Mouse (Mus musculus) hindbrain, postnatal 0 days (tissue): ENCODE data around the gene Caskin2. TPM values are rescaled to one million over a fixed set of nuclear protein-coding genes. Genes with fewer than 3 reads are reported as not detected.
A peak's percentile ranks its signal among the peaks of the same experiment; 100 is the strongest.

Experiments
- ATAC-seq: fragments of 200-750 bp; cut with Nextera tagmentation; 2 replicates; pipeline ENCODE4 v1.8.0; 2017; ENCODE audit warnings: mild to moderate bottlenecking, moderate TSS enrichment, moderate library complexity
- DNase-seq: peaks from one replicate; pipeline ENCODE4 v3.0.0-alpha.2; 2015; ENCODE audit warnings: low spot score
- H3K27ac ChIP-seq: fragments of 300-500 bp; sonication (generic); 2 replicates; pipeline ENCODE4 v1.5.1; 2014; ENCODE audit warnings: mild to moderate bottlenecking
- H3K27me3 ChIP-seq: fragments of 300-500 bp; sonication (generic); 2 replicates; pipeline ENCODE4 v1.6.1; 2014; ENCODE audit warnings: low read length, mixed read lengths; ENCODE audit not compliant: insufficient read depth
- H3K36me3 ChIP-seq: fragments of 300-500 bp; sonication (generic); 2 replicates; pipeline ENCODE4 v1.6.1; 2014; ENCODE audit warnings: low read length, mixed read lengths; ENCODE audit not compliant: insufficient read depth
- H3K4me1 ChIP-seq: fragments of 300-500 bp; sonication (generic); 2 replicates; pipeline ENCODE4 v1.6.1; 2014; ENCODE audit warnings: antibody characterized with exemption, low read length, mixed read lengths; ENCODE audit not compliant: insufficient read depth
- H3K4me2 ChIP-seq: fragments of 300-500 bp; sonication (generic); 2 replicates; pipeline ENCODE4 v1.6.1; 2014; ENCODE audit warnings: low read depth, mild to moderate bottlenecking, low read length, moderate library complexity, mixed read lengths
- H3K4me3 ChIP-seq: fragments of 300-500 bp; sonication (generic); 2 replicates; pipeline ENCODE4 v1.5.1; 2014; ENCODE audit warnings: low read length
- H3K9ac ChIP-seq: fragments of 300-500 bp; sonication (generic); replicated peaks from 2 replicates; pipeline ENCODE4 v1.6.1; 2014; ENCODE audit warnings: mild to moderate bottlenecking, low read length, moderate library complexity, mixed read lengths
- H3K9me3 ChIP-seq: fragments of 300-500 bp; sonication (generic); 2 replicates; pipeline ENCODE4 v1.6.1; 2016; ENCODE audit warnings: low read length, mixed read lengths
- CTCF ChIP-seq: IDR thresholded peaks from 2 replicates; pipeline ENCODE4 v1.5.1; 2016; ENCODE audit warnings: antibody characterized with exemption, control low read depth, low read depth
- WGBS: fragments of 180-500 bp; shearing (Covaris S2); extraction: QIAGEN DNeasy Blood & Tissue Kit; methylation state at CpG from one replicate; pipeline ENCODE4 v1.1.7; 2014; 5-methylcytosine and 5-hydroxymethylcytosine counted together
- polyA plus RNA-seq: library from polyadenylated mRNA; unstranded; fragments of >200 nt; fragmentation: Nextera tagmentation; extraction: Ambion mirVana; gene quantifications from 2 replicates; pipeline ENCODE4 v1.2.1, GENCODE M21; 2015
- total RNA-seq: library from RNA; depleted of rRNA; stranded (reverse); fragments of >200 nt; gene quantifications from 2 replicates; pipeline ENCODE4 v1.2.3, GENCODE M21; 2014

The Caskin2 gene
- total and polyA plus RNA-seq, 2 experiments from 2014 or later = 7.7 to 39.2 TPM

DNA sequence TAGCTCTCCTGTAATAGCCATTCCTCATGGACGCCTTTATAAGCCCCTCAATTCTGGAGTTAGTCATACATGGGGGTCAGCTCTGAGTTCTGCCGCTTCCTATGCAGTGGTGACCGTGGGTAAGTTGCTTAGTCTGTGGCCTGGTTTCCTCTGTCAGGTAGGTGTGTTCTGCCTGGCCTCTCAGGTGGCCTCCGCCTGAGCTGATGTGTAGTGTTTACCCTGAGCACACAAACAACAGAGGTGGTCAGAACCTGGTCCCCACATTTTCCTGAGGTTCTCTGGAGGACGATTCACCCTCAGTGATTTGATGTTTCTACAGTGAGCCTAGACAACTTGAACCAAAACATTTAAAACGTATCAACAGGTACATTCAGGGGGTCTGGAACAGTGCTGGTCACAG lies 18.6 kb upstream of the Caskin2 start:
- ATAC-seq = no peak
- WGBS = 72% methylated on average over 6 of the region's 6 CpGs
- no peak for TF ChIP-seq CTCF

DNA sequence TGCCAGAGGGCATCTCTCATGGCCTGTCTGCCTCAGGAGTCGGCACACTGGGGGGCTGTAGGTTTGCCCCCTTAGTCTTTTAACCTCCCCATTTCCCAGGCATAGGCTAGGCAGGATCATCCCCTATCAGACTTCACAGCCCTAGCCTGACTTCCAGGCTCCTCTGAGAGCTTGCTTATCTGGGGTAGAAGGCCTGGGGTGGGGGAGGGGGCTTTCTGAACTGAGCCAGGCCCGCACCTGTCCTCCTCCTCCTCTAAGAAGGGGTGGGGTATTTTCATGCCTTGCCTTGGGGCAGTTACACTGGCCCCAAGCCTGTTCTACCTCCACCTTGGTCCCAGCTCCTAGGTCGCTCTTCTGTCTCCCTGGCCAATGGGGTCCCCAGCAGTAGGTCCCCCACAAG lies 18.1 kb upstream of the Caskin2 start:
- WGBS = 44% methylated on average over 3 of the region's 3 CpGs
- Histone ChIP-seq H3K9ac (no peak overlapping the region), H3K4me3 (no peak overlapping the region), H3K4me1 (no peaks in the 10 kb centered on the region), H3K27me3 (0 out of 2 replicates have a peak, but pooled peaks cover 7% of the 10 kb centered on the region), H3K4me2 (no peak overlapping the region), H3K9me3 (no peaks in the 10 kb centered on the region), H3K36me3 (no peaks in the 10 kb centered on the region), H3K27ac (no peak overlapping the region)
- ATAC-seq = no peak
- no peak for DNase-seq
- TF ChIP-seq CTCF = no peak

More for the DNA sequence above, 18.6 kb upstream of the Caskin2 start:
- H3K4me2 ChIP-seq = no peak overlapping the region
- H3K27me3 ChIP-seq = 0 out of 2 replicates have a peak, but pooled peaks cover 7% of the 10 kb centered on the region
- H3K27ac ChIP-seq = no peak overlapping the region
- no peak overlapping the region for H3K9ac ChIP-seq
- H3K36me3 ChIP-seq = no peaks in the 10 kb centered on the region
- no peak overlapping the region for H3K4me3 ChIP-seq
- no peaks in the 10 kb centered on the region for H3K9me3 ChIP-seq
- DNase-seq = no peak
- H3K4me1 ChIP-seq = no peaks in the 10 kb centered on the region

DNA sequence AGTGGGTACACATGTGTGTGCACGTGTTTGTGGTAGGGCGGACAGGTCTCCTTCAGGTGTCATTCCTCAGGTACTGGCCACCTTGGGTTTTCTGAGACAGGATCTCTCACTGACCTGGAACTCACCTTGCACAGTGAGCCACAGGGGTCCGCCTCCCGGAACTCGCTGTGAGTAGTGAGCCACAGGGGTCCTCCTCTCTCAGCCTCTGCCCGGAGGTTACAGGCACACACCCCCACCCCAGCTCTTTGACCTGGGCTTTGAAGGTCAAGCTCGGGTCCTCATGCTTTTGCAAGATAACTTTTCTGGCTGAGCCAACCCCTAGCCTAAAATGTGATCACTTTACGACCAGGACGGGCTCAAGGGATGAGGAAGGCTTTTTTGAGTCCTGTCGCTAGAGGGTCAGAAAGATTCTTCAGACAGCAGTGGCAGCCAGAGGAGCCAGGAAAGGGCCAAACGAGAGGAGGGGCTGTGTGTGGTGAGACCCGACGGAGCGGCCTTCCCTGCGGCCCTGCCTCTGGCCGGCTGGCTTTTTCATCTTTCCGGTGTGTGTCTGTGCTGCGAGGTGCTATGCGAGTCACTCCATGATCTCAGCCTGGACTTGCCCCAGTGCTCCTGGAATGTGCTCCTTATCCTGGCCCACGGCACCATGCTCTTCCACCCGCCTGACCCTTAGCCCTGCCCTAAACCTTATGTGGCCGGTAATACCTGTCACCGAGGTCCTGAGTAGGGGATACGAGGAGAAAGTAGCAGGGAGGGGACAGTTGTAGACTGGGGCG lies 17.3 kb upstream of the Caskin2 start:
- ATAC-seq = no peak
- Histone ChIP-seq H3K4me2 (no peak overlapping the region), H3K4me1 (no peaks in the 10 kb centered on the region), H3K27ac (no peak overlapping the region), H3K9me3 (no peaks in the 10 kb centered on the region), H3K4me3 (no peak overlapping the region), H3K9ac (no peak overlapping the region), H3K36me3 (no peaks in the 10 kb centered on the region), H3K27me3 (peaks cover 11% of the 10 kb centered on the region; the same call in 1 of the 2 replicates)
- no peak for TF ChIP-seq CTCF
- DNase-seq = no peak
- 29% methylated on average over 25 of the region's 25 CpGs for WGBS

GRCm38 (mm10) chr11:115829036-115829435 lies 15.6 kb upstream of the Caskin2 start:
- H3K9ac ChIP-seq = no peak overlapping the region
- H3K4me3 ChIP-seq = no peak overlapping the region
- peaks cover 17% of the 10 kb centered on the region for H3K27me3 ChIP-seq
- WGBS = 73% methylated on average over 4 of the region's 4 CpGs
- no peak overlapping the region for H3K27ac ChIP-seq
- no peak overlapping the region for H3K4me2 ChIP-seq
- DNase-seq (no peak), ATAC-seq (no peak)
- H3K36me3 ChIP-seq = no peaks in the 10 kb centered on the region
- no peaks in the 10 kb centered on the region for H3K9me3 ChIP-seq
- no peak for TF ChIP-seq CTCF
- no peaks in the 10 kb centered on the region for H3K4me1 ChIP-seq

GRCm38 (mm10) chr11:115827624-115828023 lies 14.2 kb upstream of the Caskin2 start:
- WGBS = 90% methylated on average over 6 of the region's 6 CpGs
- H3K4me3 ChIP-seq = no peak overlapping the region
- DNase-seq (no peak), ATAC-seq (no peak)
- 0 out of 2 replicates have a peak, but pooled peaks cover 4% of the 10 kb centered on the region for H3K4me1 ChIP-seq
- no peak overlapping the region for H3K9ac ChIP-seq
- no peak overlapping the region for H3K27ac ChIP-seq
- peaks cover 22% of the 10 kb centered on the region for H3K27me3 ChIP-seq
- no peak overlapping the region for H3K4me2 ChIP-seq
- no peaks in the 10 kb centered on the region for H3K9me3 ChIP-seq
- no peak for TF ChIP-seq CTCF
- H3K36me3 ChIP-seq = no peaks in the 10 kb centered on the region

GRCm38 (mm10) chr11:115826487-115826886 lies 13.0 kb upstream of the Caskin2 start:
- no peak overlapping the region for H3K4me2 ChIP-seq
- H3K36me3 ChIP-seq = no peaks in the 10 kb centered on the region; the same call in 1 of the 2 replicates
- 49% methylated on average over 5 of the region's 5 CpGs for WGBS
- H3K27me3 ChIP-seq = peaks cover 18% of the 10 kb centered on the region
- no peak overlapping the region for H3K27ac ChIP-seq
- H3K4me1 ChIP-seq = 0 out of 2 replicates have a peak, but pooled peaks cover 4% of the 10 kb centered on the region
- H3K9me3 ChIP-seq = no peaks in the 10 kb centered on the region
- TF ChIP-seq CTCF = no peak
- DNase-seq (no peak), ATAC-seq (no peak)
- H3K4me3 ChIP-seq = no peak overlapping the region
- H3K9ac ChIP-seq = no peak overlapping the region

- Histone ChIP-seq H3K9me3 (no peaks in the 10 kb centered on the region), H3K27ac (no peak overlapping the region), H3K4me2 (peak overlapping the region; percentile 92; the same call in 1 of the 2 replicates), H3K27me3 (peaks cover 16% of the 10 kb centered on the region), H3K4me1 (0 out of 2 replicates have a peak, but pooled peaks cover 4% of the 10 kb centered on the region), H3K36me3 (peaks cover 7% of the 10 kb centered on the region), H3K4me3 (peak overlapping the region; percentile 56; the same call in 1 of the 2 replicates), H3K9ac (no peak overlapping the region)
- no peak for DNase-seq
- TF ChIP-seq CTCF = no peak
- WGBS = 18% methylated on average over 11 of the region's 11 CpGs
- ATAC-seq = no peak
Measured at GRCm38 (mm10) chr11:115824813-115825212, 11.4 kb upstream of the Caskin2 start.
